Mouse (Mus musculus): ENCODE results near the gene Cdk1. TPM values are rescaled to one million over a fixed set of nuclear protein-coding genes. Genes with fewer than 3 reads are reported as not detected.

Cdk1 gene
- polyA plus RNA-seq, 1 experiment from 2014 or later = 54.8 TPM

GRCm38 (mm10) chr10:69340001-69340400 lies 12.7 kb downstream of the Cdk1 start:
- no peak overlapping the region for H3K4me2 ChIP-seq
- H3K9me3 ChIP-seq (replicated peaks) = no peaks in the 10 kb centered on the region
- H3K27ac ChIP-seq (replicated peaks) = no peak overlapping the region
- ATAC-seq (ENCODE audit: low FRiP score) = no peak
- H3K9ac ChIP-seq (replicated peaks) = no peak overlapping the region
- no peaks in the 10 kb centered on the region for H3K27me3 ChIP-seq (replicated peaks)
- H3K4me1 ChIP-seq = peaks cover 8% of the 10 kb centered on the region
- WGBS = 93% methylated on average over 6 of the region's 6 CpGs
- H3K4me3 ChIP-seq (replicated peaks) = no peak overlapping the region
- no peaks in the 10 kb centered on the region for H3K36me3 ChIP-seq

GRCm38 (mm10) chr10:69336219-69336618 lies 16.5 kb downstream of the Cdk1 start:
- Histone ChIP-seq H3K9ac (replicated peaks) (no peak overlapping the region), H3K4me2 (no peak overlapping the region), H3K36me3 (no peaks in the 10 kb centered on the region), H3K4me3 (replicated peaks) (no peak overlapping the region), H3K27me3 (replicated peaks) (no peaks in the 10 kb centered on the region), H3K9me3 (replicated peaks) (no peaks in the 10 kb centered on the region), H3K4me1 (peaks cover 19% of the 10 kb centered on the region), H3K27ac (replicated peaks) (no peak overlapping the region)
- ATAC-seq (ENCODE audit: low FRiP score) = no peak
- 93% methylated on average over 11 of the region's 11 CpGs for WGBS

GRCm38 (mm10) chr10:69335611-69336010 lies 17.1 kb downstream of the Cdk1 start:
- 85% methylated on average over 4 of the region's 4 CpGs for WGBS
- Histone ChIP-seq H3K27ac (replicated peaks) (peak overlapping the region; percentile 23; the same call in 1 of the 2 replicates), H3K4me2 (no peak overlapping the region), H3K4me3 (replicated peaks) (no peak overlapping the region), H3K4me1 (peaks cover 19% of the 10 kb centered on the region), H3K9ac (replicated peaks) (no peak overlapping the region), H3K27me3 (replicated peaks) (no peaks in the 10 kb centered on the region), H3K9me3 (replicated peaks) (no peaks in the 10 kb centered on the region), H3K36me3 (no peaks in the 10 kb centered on the region)
- ATAC-seq (ENCODE audit: low FRiP score) = 0 out of 2 replicates have a peak, but pooled peaks have one; percentile 7

GRCm38 (mm10) chr10:69335195-69335536 lies 17.6 kb downstream of the Cdk1 start:
- H3K27ac ChIP-seq (replicated peaks) = peak overlapping the region; percentile 23; the same call in 1 of the 2 replicates
- peak; percentile 72 for ATAC-seq (ENCODE audit: low FRiP score)

GRCm38 (mm10) chr10:69334271-69335194 lies 18.2 kb downstream of the Cdk1 start:
- H3K36me3 ChIP-seq = no peaks in the 10 kb centered on the region
- WGBS = 48% methylated on average over 16 of the region's 16 CpGs
- H3K27ac ChIP-seq (replicated peaks) = peak overlapping the region; percentile 61
- no peak overlapping the region for H3K9ac ChIP-seq (replicated peaks)
- no peaks in the 10 kb centered on the region for H3K27me3 ChIP-seq (replicated peaks)
- H3K4me1 ChIP-seq = peaks cover 19% of the 10 kb centered on the region
- no peak overlapping the region for H3K4me3 ChIP-seq (replicated peaks)
- no peak overlapping the region for H3K4me2 ChIP-seq
- no peaks in the 10 kb centered on the region for H3K9me3 ChIP-seq (replicated peaks)
- ATAC-seq (ENCODE audit: low FRiP score) = peak; percentile 63; the same call in 1 of the 2 replicates

More at GRCm38 (mm10) chr10:69335195-69335536, 17.6 kb downstream of the Cdk1 start:
- Histone ChIP-seq H3K36me3 (no peaks in the 10 kb centered on the region), H3K27me3 (replicated peaks) (no peaks in the 10 kb centered on the region), H3K9ac (replicated peaks) (no peak overlapping the region), H3K9me3 (replicated peaks) (no peaks in the 10 kb centered on the region), H3K4me1 (peaks cover 19% of the 10 kb centered on the region), H3K4me2 (no peak overlapping the region), H3K4me3 (replicated peaks) (no peak overlapping the region)
- WGBS = 31% methylated on average over 7 of the region's 7 CpGs

GRCm38 (mm10) chr10:69333212-69333611 lies 19.5 kb downstream of the Cdk1 start:
- H3K9me3 ChIP-seq (replicated peaks) = no peaks in the 10 kb centered on the region
- no peaks in the 10 kb centered on the region for H3K27me3 ChIP-seq (replicated peaks)

GRCm38 (mm10) chr10:69331231-69331630 lies 21.5 kb downstream of the Cdk1 start:
- ATAC-seq (ENCODE audit: low FRiP score) = no peak
- Histone ChIP-seq H3K4me2 (no peak overlapping the region), H3K4me1 (peaks cover 27% of the 10 kb centered on the region), H3K9ac (replicated peaks) (no peak overlapping the region), H3K36me3 (no peaks in the 10 kb centered on the region), H3K4me3 (replicated peaks) (no peak overlapping the region), H3K9me3 (replicated peaks) (no peaks in the 10 kb centered on the region), H3K27ac (replicated peaks) (no peak overlapping the region), H3K27me3 (replicated peaks) (no peaks in the 10 kb centered on the region)
- 91% methylated on average over 6 of the region's 6 CpGs for WGBS

More at GRCm38 (mm10) chr10:69333212-69333611, 19.5 kb downstream of the Cdk1 start:
- H3K9ac ChIP-seq (replicated peaks) = no peak overlapping the region
- H3K4me1 ChIP-seq = peaks cover 26% of the 10 kb centered on the region
- H3K4me2 ChIP-seq = no peak overlapping the region
- no peaks in the 10 kb centered on the region for H3K36me3 ChIP-seq
- H3K4me3 ChIP-seq (replicated peaks) = no peak overlapping the region
- no peak for ATAC-seq (ENCODE audit: low FRiP score)
- 88% methylated on average over 11 of the region's 11 CpGs for WGBS
- no peak overlapping the region for H3K27ac ChIP-seq (replicated peaks)

- ATAC-seq (ENCODE audit: low FRiP score) = no peak
- H3K9ac ChIP-seq (replicated peaks) = no peak overlapping the region
- 64% methylated on average over 4 of the region's 4 CpGs for WGBS
- H3K9me3 ChIP-seq (replicated peaks) = no peaks in the 10 kb centered on the region
- peaks cover 8% of the 10 kb centered on the region for H3K4me1 ChIP-seq
- H3K36me3 ChIP-seq = no peaks in the 10 kb centered on the region
- H3K27me3 ChIP-seq (replicated peaks) = no peaks in the 10 kb centered on the region
- H3K27ac ChIP-seq (replicated peaks) = no peak overlapping the region
- no peak overlapping the region for H3K4me2 ChIP-seq
- no peak overlapping the region for H3K4me3 ChIP-seq (replicated peaks)
Observed at GRCm38 (mm10) chr10:69328656-69329046, 24.1 kb downstream of the Cdk1 start.

- H3K9me3 ChIP-seq (replicated peaks) = no peaks in the 10 kb centered on the region
- peaks cover 8% of the 10 kb centered on the region for H3K4me1 ChIP-seq
- H3K27me3 ChIP-seq (replicated peaks) = no peaks in the 10 kb centered on the region
- H3K36me3 ChIP-seq = no peaks in the 10 kb centered on the region
- H3K4me3 ChIP-seq (replicated peaks) = no peak overlapping the region
- no peak overlapping the region for H3K9ac ChIP-seq (replicated peaks)
- H3K27ac ChIP-seq (replicated peaks) = no peak overlapping the region
- ATAC-seq (ENCODE audit: low FRiP score) = no peak
- H3K4me2 ChIP-seq = no peak overlapping the region
- WGBS = 84% methylated on average over 12 of the region's 12 CpGs
Observed at GRCm38 (mm10) chr10:69328029-69328655, 24.6 kb downstream of the Cdk1 start.

GRCm38 (mm10) chr10:69327362-69327761 lies 25.4 kb downstream of the Cdk1 start:
- no peaks in the 10 kb centered on the region for H3K36me3 ChIP-seq
- H3K4me1 ChIP-seq = peaks cover 8% of the 10 kb centered on the region
- no peak overlapping the region for H3K9ac ChIP-seq (replicated peaks)
- no peak for ATAC-seq (ENCODE audit: low FRiP score)
- no peak overlapping the region for H3K4me3 ChIP-seq (replicated peaks)
- H3K9me3 ChIP-seq (replicated peaks) = no peaks in the 10 kb centered on the region
- H3K27ac ChIP-seq (replicated peaks) = no peak overlapping the region
- H3K27me3 ChIP-seq (replicated peaks) = no peaks in the 10 kb centered on the region
- no peak overlapping the region for H3K4me2 ChIP-seq
- 74% methylated on average over 8 of the region's 8 CpGs for WGBS

- 76% methylated on average over 3 of the region's 3 CpGs for WGBS
- no peak overlapping the region for H3K27ac ChIP-seq (replicated peaks)
- H3K27me3 ChIP-seq (replicated peaks) = no peaks in the 10 kb centered on the region
- H3K4me2 ChIP-seq = no peak overlapping the region
- no peak overlapping the region for H3K9ac ChIP-seq (replicated peaks)
- ATAC-seq (ENCODE audit: low FRiP score) = peak; percentile 49; the same call in 1 of the 2 replicates
- H3K4me3 ChIP-seq (replicated peaks) = no peak overlapping the region
- H3K9me3 ChIP-seq (replicated peaks) = no peaks in the 10 kb centered on the region
- peaks cover 10% of the 10 kb centered on the region for H3K4me1 ChIP-seq
- no peaks in the 10 kb centered on the region for H3K36me3 ChIP-seq
Observed at GRCm38 (mm10) chr10:69326433-69326832, 26.3 kb downstream of the Cdk1 start.

GRCm38 (mm10) chr10:69324816-69325215 lies 27.9 kb downstream of the Cdk1 start:
- H3K36me3 ChIP-seq = no peaks in the 10 kb centered on the region
- no peak overlapping the region for H3K9ac ChIP-seq (replicated peaks)
- no peak overlapping the region for H3K27ac ChIP-seq (replicated peaks)
- 90% methylated on average over 7 of the region's 7 CpGs for WGBS
- no peaks in the 10 kb centered on the region for H3K9me3 ChIP-seq (replicated peaks)
- no peak for ATAC-seq (ENCODE audit: low FRiP score)
- H3K4me2 ChIP-seq = no peak overlapping the region
- H3K27me3 ChIP-seq (replicated peaks) = no peaks in the 10 kb centered on the region
- H3K4me3 ChIP-seq (replicated peaks) = no peak overlapping the region
- peaks cover 16% of the 10 kb centered on the region for H3K4me1 ChIP-seq

Data from neural tube, embryonic 15.5 days (tissue).